Mouse (Mus musculus): Measurements from ENCODE around the gene Shisa5. TPM values are rescaled to one million over a fixed set of nuclear protein-coding genes. Genes with fewer than 3 reads are reported as not detected.

Shisa5 gene
- polyA plus RNA-seq, 1 experiment from 2014 or later = 85.8 TPM

GRCm38 (mm10) chr9:109096856-109097255 lies 58.5 kb downstream of the Shisa5 start:
- H3K9ac ChIP-seq (ENCODE audit: low read length) = peak overlapping the region; percentile 95
- peak overlapping the region; percentile 75 for H3K4me2 ChIP-seq (ENCODE audit: low read length)
- peak overlapping the region; percentile 100 for H3K27ac ChIP-seq (ENCODE audit: low read depth)
- WGBS = 20% methylated on average over 6 of the region's 6 CpGs
- H3K4me1 ChIP-seq (replicated peaks; ENCODE audit: control insufficient read depth, insufficient read depth, low read length) = peaks cover 51% of the 10 kb centered on the region
- peaks cover 22% of the 10 kb centered on the region for H3K36me3 ChIP-seq (ENCODE audit: control insufficient read depth, insufficient read depth, low read length)
- peak overlapping the region; percentile 74 for H3K4me3 ChIP-seq (ENCODE audit: low read depth, low read length)
- H3K27me3 ChIP-seq (replicated peaks; ENCODE audit: control insufficient read depth, insufficient read depth, low read length) = no peaks in the 10 kb centered on the region
- H3K9me3 ChIP-seq (ENCODE audit: control insufficient read depth, low read length) = no peaks in the 10 kb centered on the region
- ATAC-seq (replicated peaks; ENCODE audit: low FRiP score, low TSS enrichment, low read depth) (no peak), DNase-seq (ENCODE audit: low spot score) (no peak)

GRCm38 (mm10) chr9:109097291-109097690 lies 58.9 kb downstream of the Shisa5 start:
- Histone ChIP-seq H3K4me2 (ENCODE audit: low read length) (peak overlapping the region; percentile 75), H3K9ac (ENCODE audit: low read length) (peak overlapping the region; percentile 95), H3K9me3 (ENCODE audit: control insufficient read depth, low read length) (no peaks in the 10 kb centered on the region), H3K27me3 (replicated peaks; ENCODE audit: control insufficient read depth, insufficient read depth, low read length) (no peaks in the 10 kb centered on the region), H3K4me3 (ENCODE audit: low read depth, low read length) (peak overlapping the region; percentile 74), H3K36me3 (ENCODE audit: control insufficient read depth, insufficient read depth, low read length) (peaks cover 21% of the 10 kb centered on the region), H3K27ac (ENCODE audit: low read depth) (peak overlapping the region; percentile 100), H3K4me1 (replicated peaks; ENCODE audit: control insufficient read depth, insufficient read depth, low read length) (peaks cover 51% of the 10 kb centered on the region)
- WGBS = 23% methylated on average over 6 of the region's 6 CpGs
- DNase-seq (ENCODE audit: low spot score) (no peak), ATAC-seq (replicated peaks; ENCODE audit: low FRiP score, low TSS enrichment, low read depth) (no peak)

GRCm38 (mm10) chr9:109097831-109098230 lies 59.5 kb downstream of the Shisa5 start:
- peak overlapping the region; percentile 100 for H3K27ac ChIP-seq (ENCODE audit: low read depth)
- H3K36me3 ChIP-seq (ENCODE audit: control insufficient read depth, insufficient read depth, low read length) = peaks cover 24% of the 10 kb centered on the region; the same call in 1 of the 2 replicates
- ATAC-seq (replicated peaks; ENCODE audit: low FRiP score, low TSS enrichment, low read depth) (no peak), DNase-seq (ENCODE audit: low spot score) (no peak)
- H3K4me1 ChIP-seq (replicated peaks; ENCODE audit: control insufficient read depth, insufficient read depth, low read length) = peaks cover 51% of the 10 kb centered on the region
- no peaks in the 10 kb centered on the region for H3K27me3 ChIP-seq (replicated peaks; ENCODE audit: control insufficient read depth, insufficient read depth, low read length)
- H3K4me3 ChIP-seq (ENCODE audit: low read depth, low read length) = no peak overlapping the region
- H3K9ac ChIP-seq (ENCODE audit: low read length) = no peak overlapping the region
- no peaks in the 10 kb centered on the region for H3K9me3 ChIP-seq (ENCODE audit: control insufficient read depth, low read length)
- H3K4me2 ChIP-seq (ENCODE audit: low read length) = peak overlapping the region; percentile 75
- 53% methylated on average over 5 of the region's 5 CpGs for WGBS

- peak overlapping the region; percentile 75 for H3K4me2 ChIP-seq (ENCODE audit: low read length)
- H3K9me3 ChIP-seq (ENCODE audit: control insufficient read depth, low read length) = no peaks in the 10 kb centered on the region
- H3K4me3 ChIP-seq (ENCODE audit: low read depth, low read length) = no peak overlapping the region
- no peaks in the 10 kb centered on the region for H3K27me3 ChIP-seq (replicated peaks; ENCODE audit: control insufficient read depth, insufficient read depth, low read length)
- peaks cover 45% of the 10 kb centered on the region for H3K4me1 ChIP-seq (replicated peaks; ENCODE audit: control insufficient read depth, insufficient read depth, low read length)
- H3K27ac ChIP-seq (ENCODE audit: low read depth) = peak overlapping the region; percentile 100
- H3K9ac ChIP-seq (ENCODE audit: low read length) = no peak overlapping the region
- H3K36me3 ChIP-seq (ENCODE audit: control insufficient read depth, insufficient read depth, low read length) = peaks cover 29% of the 10 kb centered on the region
- ATAC-seq (replicated peaks; ENCODE audit: low FRiP score, low TSS enrichment, low read depth) (no peak), DNase-seq (ENCODE audit: low spot score) (no peak)
- WGBS = 73% methylated on average over 8 of the region's 8 CpGs
Observed at GRCm38 (mm10) chr9:109098366-109098765, 60.0 kb downstream of the Shisa5 start.

GRCm38 (mm10) chr9:109098969-109099368 lies 60.6 kb downstream of the Shisa5 start:
- DNase-seq (ENCODE audit: low spot score) = no peak
- ATAC-seq (replicated peaks; ENCODE audit: low FRiP score, low TSS enrichment, low read depth) = no peak
- peak overlapping the region; percentile 75 for H3K4me2 ChIP-seq (ENCODE audit: low read length)
- H3K9ac ChIP-seq (ENCODE audit: low read length) = peak overlapping the region; percentile 18; the same call in 1 of the 2 replicates
- H3K4me1 ChIP-seq (replicated peaks; ENCODE audit: control insufficient read depth, insufficient read depth, low read length) = peaks cover 41% of the 10 kb centered on the region
- no peak overlapping the region for H3K4me3 ChIP-seq (ENCODE audit: low read depth, low read length)
- no peaks in the 10 kb centered on the region for H3K9me3 ChIP-seq (ENCODE audit: control insufficient read depth, low read length)
- WGBS = 27% methylated on average over 5 of the region's 6 CpGs
- no peaks in the 10 kb centered on the region for H3K27me3 ChIP-seq (replicated peaks; ENCODE audit: control insufficient read depth, insufficient read depth, low read length)
- H3K36me3 ChIP-seq (ENCODE audit: control insufficient read depth, insufficient read depth, low read length) = peaks cover 35% of the 10 kb centered on the region
- peak overlapping the region; percentile 100 for H3K27ac ChIP-seq (ENCODE audit: low read depth)

- 87% methylated on average over 20 of the region's 20 CpGs for WGBS
- Histone ChIP-seq H3K4me3 (ENCODE audit: low read depth, low read length) (no peak overlapping the region), H3K27me3 (replicated peaks; ENCODE audit: control insufficient read depth, insufficient read depth, low read length) (no peaks in the 10 kb centered on the region), H3K9me3 (ENCODE audit: control insufficient read depth, low read length) (no peaks in the 10 kb centered on the region), H3K4me1 (replicated peaks; ENCODE audit: control insufficient read depth, insufficient read depth, low read length) (peaks cover 32% of the 10 kb centered on the region), H3K4me2 (ENCODE audit: low read length) (no peak overlapping the region), H3K27ac (ENCODE audit: low read depth) (no peak overlapping the region), H3K9ac (ENCODE audit: low read length) (no peak overlapping the region), H3K36me3 (ENCODE audit: control insufficient read depth, insufficient read depth, low read length) (peaks cover 41% of the 10 kb centered on the region)
- no peak for DNase-seq (ENCODE audit: low spot score)
- no peak for ATAC-seq (replicated peaks; ENCODE audit: low FRiP score, low TSS enrichment, low read depth)
Observed at GRCm38 (mm10) chr9:109100307-109100928, 62.1 kb downstream of the Shisa5 start.

- no peak overlapping the region for H3K4me3 ChIP-seq (ENCODE audit: low read depth, low read length)
- H3K4me2 ChIP-seq (ENCODE audit: low read length) = no peak overlapping the region
- peaks cover 56% of the 10 kb centered on the region for H3K36me3 ChIP-seq (ENCODE audit: control insufficient read depth, insufficient read depth, low read length)
- no peaks in the 10 kb centered on the region for H3K27me3 ChIP-seq (replicated peaks; ENCODE audit: control insufficient read depth, insufficient read depth, low read length)
- no peak overlapping the region for H3K27ac ChIP-seq (ENCODE audit: low read depth)
- H3K9ac ChIP-seq (ENCODE audit: low read length) = no peak overlapping the region
- WGBS = 90% methylated on average over 5 of the region's 5 CpGs
- H3K4me1 ChIP-seq (replicated peaks; ENCODE audit: control insufficient read depth, insufficient read depth, low read length) = peaks cover 25% of the 10 kb centered on the region
- no peak for ATAC-seq (replicated peaks; ENCODE audit: low FRiP score, low TSS enrichment, low read depth)
- H3K9me3 ChIP-seq (ENCODE audit: control insufficient read depth, low read length) = no peaks in the 10 kb centered on the region
- DNase-seq (ENCODE audit: low spot score) = no peak
Observed at GRCm38 (mm10) chr9:109101933-109102445, 63.6 kb downstream of the Shisa5 start.

- DNase-seq (ENCODE audit: low spot score) (no peak), ATAC-seq (replicated peaks; ENCODE audit: low FRiP score, low TSS enrichment, low read depth) (no peak)
- peaks cover 56% of the 10 kb centered on the region for H3K36me3 ChIP-seq (ENCODE audit: control insufficient read depth, insufficient read depth, low read length)
- H3K27me3 ChIP-seq (replicated peaks; ENCODE audit: control insufficient read depth, insufficient read depth, low read length) = no peaks in the 10 kb centered on the region
- no peak overlapping the region for H3K4me2 ChIP-seq (ENCODE audit: low read length)
- no peaks in the 10 kb centered on the region for H3K9me3 ChIP-seq (ENCODE audit: control insufficient read depth, low read length)
- no peak overlapping the region for H3K4me3 ChIP-seq (ENCODE audit: low read depth, low read length)
- 89% methylated on average over 3 of the region's 3 CpGs for WGBS
- no peak overlapping the region for H3K9ac ChIP-seq (ENCODE audit: low read length)
- peaks cover 19% of the 10 kb centered on the region for H3K4me1 ChIP-seq (replicated peaks; ENCODE audit: control insufficient read depth, insufficient read depth, low read length)
- no peak overlapping the region for H3K27ac ChIP-seq (ENCODE audit: low read depth)
Observed at GRCm38 (mm10) chr9:109102541-109102940, 64.2 kb downstream of the Shisa5 start.

GRCm38 (mm10) chr9:109103250-109103649 lies 64.9 kb downstream of the Shisa5 start:
- Histone ChIP-seq H3K9ac (ENCODE audit: low read length) (no peak overlapping the region), H3K4me3 (ENCODE audit: low read depth, low read length) (no peak overlapping the region), H3K27me3 (replicated peaks; ENCODE audit: control insufficient read depth, insufficient read depth, low read length) (no peaks in the 10 kb centered on the region), H3K9me3 (ENCODE audit: control insufficient read depth, low read length) (no peaks in the 10 kb centered on the region), H3K4me1 (replicated peaks; ENCODE audit: control insufficient read depth, insufficient read depth, low read length) (peaks cover 12% of the 10 kb centered on the region), H3K27ac (ENCODE audit: low read depth) (no peak overlapping the region), H3K4me2 (ENCODE audit: low read length) (no peak overlapping the region), H3K36me3 (ENCODE audit: control insufficient read depth, insufficient read depth, low read length) (peaks cover 60% of the 10 kb centered on the region)
- DNase-seq (ENCODE audit: low spot score) (no peak), ATAC-seq (replicated peaks; ENCODE audit: low FRiP score, low TSS enrichment, low read depth) (no peak)
- 67% methylated on average over 7 of the region's 7 CpGs for WGBS

All from intestine, embryonic 14.5 days (tissue).